Mouse (Mus musculus) lung, embryonic 16.5 days (tissue): ENCODE measurements around the gene Mkrn2. TPM values are rescaled to one million over a fixed set of nuclear protein-coding genes. Genes with fewer than 3 reads are reported as not detected.
A peak's percentile ranks its signal among the peaks of the same experiment; 100 is the strongest.

Source experiments
- ATAC-seq: fragments of 200-750 bp; cut with Nextera tagmentation; 2 replicates; pipeline ENCODE4 v1.8.0; 2017; ENCODE audit warnings: low read depth, mild to moderate bottlenecking, moderate library complexity
- H3K27ac ChIP-seq: fragments of 300-500 bp; sonication (generic); 2 replicates; pipeline ENCODE4 v1.5.1; 2014; ENCODE audit warnings: mild to moderate bottlenecking, control low read depth, low read length
- H3K27me3 ChIP-seq: fragments of 300-500 bp; sonication (generic); 2 replicates; pipeline ENCODE4 v1.6.1; 2014; ENCODE audit warnings: low read depth, low read length, mixed read lengths; ENCODE audit not compliant: control insufficient read depth, insufficient read depth
- H3K36me3 ChIP-seq: fragments of 300-500 bp; sonication (generic); 2 replicates; pipeline ENCODE4 v1.6.1; 2014; ENCODE audit warnings: low read length; ENCODE audit not compliant: control insufficient read depth, insufficient read depth
- H3K4me1 ChIP-seq: fragments of 300-500 bp; sonication (generic); replicated peaks from 2 replicates; pipeline ENCODE4 v1.6.1; 2014; ENCODE audit warnings: low read length, mixed read lengths; ENCODE audit not compliant: control insufficient read depth, insufficient read depth
- H3K4me2 ChIP-seq: fragments of 300-500 bp; sonication (generic); 2 replicates; pipeline ENCODE4 v1.6.1; 2014; ENCODE audit warnings: low read depth, low read length, control low read depth
- H3K4me3 ChIP-seq: fragments of 300-500 bp; sonication (generic); 2 replicates; pipeline ENCODE4 v1.5.1; 2014; ENCODE audit warnings: mild to moderate bottlenecking, low read length, control low read depth
- H3K9ac ChIP-seq: fragments of 300-500 bp; sonication (generic); 2 replicates; pipeline ENCODE4 v1.6.1; 2014; ENCODE audit warnings: low read length, control low read depth
- H3K9me3 ChIP-seq: fragments of 300-500 bp; sonication (generic); 2 replicates; pipeline ENCODE4 v1.6.1; 2016; ENCODE audit warnings: low read length; ENCODE audit not compliant: control insufficient read depth
- WGBS: fragments of 180-500 bp; shearing (Covaris S2); extraction: QIAGEN DNeasy Blood & Tissue Kit; methylation state at CpG from one replicate; pipeline ENCODE4 v1.1.7; 2014; 5-methylcytosine and 5-hydroxymethylcytosine counted together
- polyA plus RNA-seq: library from polyadenylated mRNA; unstranded; fragments of >200 nt; fragmentation: Nextera tagmentation; extraction: Ambion mirVana; gene quantifications from 2 replicates; pipeline ENCODE4 v1.2.1, GENCODE M21; 2015

Gene Mkrn2
- polyA plus RNA-seq, 1 experiment from 2014 or later = 27.1 TPM

GRCm38 (mm10) chr6:115595667-115596066, 6.0 kb upstream of the Mkrn2 start:
- no peaks in the 10 kb centered on the region for H3K27me3 ChIP-seq
- no peak overlapping the region for H3K4me3 ChIP-seq
- H3K4me1 ChIP-seq = no peaks in the 10 kb centered on the region
- H3K4me2 ChIP-seq = no peak overlapping the region
- ATAC-seq = no peak
- no peaks in the 10 kb centered on the region for H3K36me3 ChIP-seq
- WGBS = 59% methylated on average over 3 of the region's 3 CpGs
- H3K9me3 ChIP-seq = no peaks in the 10 kb centered on the region
- H3K27ac ChIP-seq = no peak overlapping the region
- H3K9ac ChIP-seq = no peak overlapping the region

GRCm38 (mm10) chr6:115601322-115601714, 384 bp upstream of the Mkrn2 start:
- no peaks in the 10 kb centered on the region for H3K36me3 ChIP-seq
- H3K27me3 ChIP-seq = no peaks in the 10 kb centered on the region
- no peak overlapping the region for H3K27ac ChIP-seq
- no peak overlapping the region for H3K9ac ChIP-seq
- peak overlapping the region; percentile 45 for H3K4me2 ChIP-seq
- peaks cover 3% of the 10 kb centered on the region; the same call in 1 of the 2 replicates for H3K4me1 ChIP-seq
- 55% methylated on average over 4 of the region's 4 CpGs for WGBS
- peak overlapping the region; percentile 85 for H3K4me3 ChIP-seq
- ATAC-seq = no peak
- no peaks in the 10 kb centered on the region for H3K9me3 ChIP-seq

DNA sequence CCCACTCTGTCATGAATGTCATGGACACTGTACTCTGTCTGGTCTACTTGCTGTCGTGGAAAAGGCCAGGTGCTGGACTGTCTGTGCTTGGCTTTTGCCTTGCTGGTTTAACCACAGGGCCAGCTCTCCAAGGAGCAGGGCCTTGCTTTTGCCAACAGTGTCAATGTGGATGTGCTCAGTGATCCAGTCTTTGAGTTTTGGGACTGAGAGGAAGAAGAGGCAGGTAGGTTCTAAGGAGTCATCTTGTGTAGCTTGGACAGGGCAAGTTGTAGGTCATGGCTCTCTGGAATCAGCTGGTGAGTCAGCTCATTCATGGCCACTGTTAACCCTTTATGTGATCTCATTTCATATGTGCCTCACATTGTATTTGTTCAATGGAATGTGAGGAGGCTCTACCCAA, 4.8 kb downstream of the Mkrn2 start:
- 65% methylated on average over 1 of the region's 1 CpGs for WGBS
- H3K27ac ChIP-seq = no peak overlapping the region
- ATAC-seq = no peak

DNA sequence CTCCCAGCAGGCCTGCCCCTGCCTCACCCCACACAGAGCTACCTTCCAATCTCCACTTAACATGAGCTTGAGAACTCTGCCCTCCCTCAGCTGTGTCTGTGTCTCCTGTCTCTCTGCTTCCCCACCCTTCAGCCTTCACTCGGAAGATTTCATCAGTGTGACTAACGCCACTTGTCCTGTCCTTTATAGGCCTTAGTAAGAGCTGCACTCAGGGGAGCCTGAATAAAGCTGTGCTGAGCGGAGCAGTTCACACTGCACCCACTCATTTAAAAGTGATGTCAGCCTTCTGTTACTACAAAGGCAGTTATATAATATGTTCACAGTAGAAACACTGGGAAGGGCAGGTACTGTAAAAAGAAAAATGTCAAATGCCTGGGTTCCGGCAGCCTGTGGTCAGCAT, 5.7 kb downstream of the Mkrn2 start:
- no peak for ATAC-seq
- 74% methylated on average over 4 of the region's 4 CpGs for WGBS

More for the DNA sequence above, 4.8 kb downstream of the Mkrn2 start:
- Histone ChIP-seq H3K36me3 (peaks cover 8% of the 10 kb centered on the region; the same call in 1 of the 2 replicates), H3K4me3 (no peak overlapping the region), H3K27me3 (no peaks in the 10 kb centered on the region), H3K9ac (no peak overlapping the region), H3K9me3 (no peaks in the 10 kb centered on the region), H3K4me2 (no peak overlapping the region), H3K4me1 (peaks cover 3% of the 10 kb centered on the region; the same call in 1 of the 2 replicates)

DNA sequence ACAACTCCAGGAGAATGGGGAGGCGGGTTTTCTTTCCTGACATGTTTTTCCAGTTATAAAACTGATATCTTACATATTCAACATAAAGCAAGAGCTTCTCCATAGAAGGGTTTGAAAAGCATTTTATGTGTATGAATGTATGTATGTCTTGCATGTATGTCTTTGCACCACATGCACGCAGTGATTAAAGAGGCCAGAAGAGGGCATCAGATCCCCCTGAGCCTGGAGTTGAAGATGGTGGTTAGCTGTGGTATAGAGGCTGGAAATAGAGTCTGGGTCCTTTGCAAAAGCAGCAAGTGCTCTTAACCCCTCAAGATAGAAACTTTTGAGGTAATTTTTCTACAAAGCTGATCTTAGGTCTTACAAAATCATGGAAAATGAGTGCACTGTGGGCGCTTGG, 7.4 kb downstream of the Mkrn2 start:
- WGBS = 62% methylated on average over 3 of the region's 3 CpGs
- Histone ChIP-seq H3K36me3 (peaks cover 16% of the 10 kb centered on the region), H3K9me3 (no peaks in the 10 kb centered on the region), H3K9ac (no peak overlapping the region), H3K4me2 (no peak overlapping the region), H3K4me3 (no peak overlapping the region), H3K27me3 (no peaks in the 10 kb centered on the region), H3K4me1 (no peaks in the 10 kb centered on the region), H3K27ac (no peak overlapping the region)
- ATAC-seq = no peak

More for the DNA sequence above, 5.7 kb downstream of the Mkrn2 start:
- Histone ChIP-seq H3K9me3 (no peaks in the 10 kb centered on the region), H3K27me3 (no peaks in the 10 kb centered on the region), H3K4me3 (no peak overlapping the region), H3K9ac (no peak overlapping the region), H3K36me3 (peaks cover 8% of the 10 kb centered on the region; the same call in 1 of the 2 replicates), H3K4me2 (no peak overlapping the region), H3K27ac (no peak overlapping the region), H3K4me1 (peaks cover 3% of the 10 kb centered on the region; the same call in 1 of the 2 replicates)

DNA sequence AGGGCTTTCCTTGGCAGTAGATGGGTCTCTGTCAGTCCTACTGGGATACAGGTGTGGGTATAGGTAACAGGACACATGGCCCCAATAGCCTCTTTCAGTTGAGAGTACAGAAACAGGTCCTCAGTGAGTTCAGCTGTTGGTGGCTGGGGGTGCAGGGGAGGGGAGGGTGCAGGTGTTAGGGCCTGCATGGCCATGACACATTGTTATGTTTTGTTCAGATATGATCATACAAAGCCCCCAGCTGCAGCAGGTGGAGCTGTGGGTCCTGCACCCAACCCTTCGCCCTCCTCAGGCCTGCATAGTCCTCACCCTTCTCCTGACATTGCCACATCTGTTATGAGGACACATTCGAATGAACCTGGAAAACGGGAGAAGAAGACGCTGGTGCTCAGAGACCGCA, 8.6 kb downstream of the Mkrn2 start:
- Histone ChIP-seq H3K27me3 (no peaks in the 10 kb centered on the region), H3K9me3 (no peaks in the 10 kb centered on the region), H3K9ac (no peak overlapping the region), H3K4me2 (no peak overlapping the region), H3K4me1 (no peaks in the 10 kb centered on the region), H3K36me3 (peaks cover 24% of the 10 kb centered on the region), H3K27ac (no peak overlapping the region), H3K4me3 (no peak overlapping the region)
- 91% methylated on average over 5 of the region's 5 CpGs for WGBS
- no peak for ATAC-seq

DNA sequence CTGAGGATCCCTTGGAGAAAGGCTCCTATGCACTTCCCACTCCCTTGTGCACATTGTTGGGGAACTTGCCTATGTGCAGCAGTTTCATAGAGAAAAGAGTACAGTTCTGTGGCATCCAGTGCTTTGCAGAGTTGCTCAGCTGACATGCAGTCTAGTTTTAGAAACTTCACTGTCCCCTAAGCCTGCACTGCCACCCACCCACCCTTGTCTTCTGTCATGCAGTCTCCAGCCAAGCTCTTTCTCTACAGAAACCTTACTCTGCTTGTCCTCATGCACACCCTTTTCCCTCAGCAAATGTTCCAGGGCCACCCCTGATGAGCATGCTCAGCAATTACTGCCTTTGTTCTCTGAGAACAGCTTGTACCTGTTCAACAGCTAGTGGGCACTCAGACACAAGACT, 12.1 kb downstream of the Mkrn2 start:
- peaks cover 50% of the 10 kb centered on the region for H3K36me3 ChIP-seq
- no peaks in the 10 kb centered on the region for H3K9me3 ChIP-seq

DNA sequence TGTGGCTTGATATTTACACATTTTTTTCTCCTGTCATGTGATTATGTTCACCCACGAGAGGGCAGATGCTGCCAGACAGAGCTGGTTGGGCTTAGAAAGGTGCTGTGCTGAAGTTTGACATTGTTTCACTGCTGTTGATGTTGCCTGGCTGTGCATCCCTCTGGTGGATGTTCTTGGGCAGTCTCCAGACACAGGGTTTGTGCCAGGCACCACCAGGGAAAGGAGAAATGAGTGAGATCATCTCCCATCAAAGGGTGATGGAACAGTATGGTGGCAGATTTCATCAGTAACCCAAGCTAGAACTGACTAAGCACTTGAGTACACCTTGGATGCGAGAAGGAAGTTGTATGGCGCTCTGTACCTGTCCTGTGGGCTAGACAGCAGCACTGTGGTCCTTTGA, 14.3 kb downstream of the Mkrn2 start:
- Histone ChIP-seq H3K4me1 (no peaks in the 10 kb centered on the region), H3K4me2 (no peak overlapping the region), H3K9ac (no peak overlapping the region), H3K27ac (no peak overlapping the region), H3K4me3 (no peak overlapping the region), H3K27me3 (no peaks in the 10 kb centered on the region), H3K9me3 (no peaks in the 10 kb centered on the region), H3K36me3 (peaks cover 64% of the 10 kb centered on the region)
- WGBS = 74% methylated on average over 3 of the region's 3 CpGs
- 0 out of 2 replicates have a peak, but pooled peaks have one; percentile 17 for ATAC-seq

More for the DNA sequence above, 12.1 kb downstream of the Mkrn2 start:
- H3K27ac ChIP-seq = no peak overlapping the region
- H3K27me3 ChIP-seq = no peaks in the 10 kb centered on the region
- H3K4me3 ChIP-seq = no peak overlapping the region
- H3K9ac ChIP-seq = no peak overlapping the region
- H3K4me2 ChIP-seq = no peak overlapping the region
- ATAC-seq = no peak
- H3K4me1 ChIP-seq = no peaks in the 10 kb centered on the region

DNA sequence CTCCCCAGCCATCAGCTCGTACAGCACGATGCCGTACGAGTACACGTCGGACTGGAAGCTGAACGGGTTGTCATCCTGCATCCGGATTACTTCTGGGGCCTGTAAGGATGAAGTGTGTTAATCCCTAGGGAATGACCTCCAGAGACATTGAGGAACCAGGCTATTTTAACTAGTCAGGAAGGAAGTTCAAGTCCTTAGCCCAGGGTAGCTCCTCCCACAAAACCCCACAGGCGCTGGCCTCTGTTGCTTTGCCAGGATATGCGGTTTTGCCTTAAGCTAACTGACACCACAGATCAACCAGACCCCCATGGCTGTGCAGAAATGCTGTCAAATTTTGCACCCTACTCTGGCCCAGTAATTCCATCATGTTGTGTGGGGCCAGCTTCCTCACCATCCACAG, 18.1 kb downstream of the Mkrn2 start:
- H3K27ac ChIP-seq = no peak overlapping the region
- 76% methylated on average over 10 of the region's 10 CpGs for WGBS
- no peaks in the 10 kb centered on the region for H3K9me3 ChIP-seq
- no peak overlapping the region for H3K4me2 ChIP-seq
- no peak overlapping the region for H3K4me3 ChIP-seq
- H3K27me3 ChIP-seq = no peaks in the 10 kb centered on the region
- H3K4me1 ChIP-seq = no peaks in the 10 kb centered on the region
- no peak for ATAC-seq
- no peak overlapping the region for H3K9ac ChIP-seq
- peaks cover 74% of the 10 kb centered on the region for H3K36me3 ChIP-seq

DNA sequence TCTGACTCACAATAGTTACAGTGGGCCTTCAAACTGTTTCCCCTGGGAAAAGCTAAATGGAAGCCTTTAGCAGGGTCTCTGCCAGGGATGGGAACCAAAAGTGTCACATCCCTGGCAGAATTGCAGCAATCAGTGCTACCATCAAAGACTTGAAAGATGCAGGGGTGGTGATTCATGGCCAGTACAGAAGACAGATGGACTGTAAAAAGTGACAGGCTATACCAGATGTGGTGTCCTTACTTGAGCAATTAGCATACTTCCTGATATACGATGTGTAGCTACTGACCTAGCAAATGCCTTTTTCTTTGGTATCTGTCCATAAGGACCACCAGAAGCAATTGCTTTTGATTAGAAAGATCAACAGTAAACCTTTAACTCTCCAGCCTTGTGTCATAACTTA, 19.2 kb downstream of the Mkrn2 start:
- no peaks in the 10 kb centered on the region for H3K4me1 ChIP-seq
- H3K36me3 ChIP-seq = peaks cover 76% of the 10 kb centered on the region
- no peak overlapping the region for H3K27ac ChIP-seq
- H3K4me2 ChIP-seq = no peak overlapping the region
- H3K27me3 ChIP-seq = no peaks in the 10 kb centered on the region
- ATAC-seq = no peak
- 67% methylated on average over 1 of the region's 1 CpGs for WGBS
- no peak overlapping the region for H3K9ac ChIP-seq
- no peaks in the 10 kb centered on the region for H3K9me3 ChIP-seq
- H3K4me3 ChIP-seq = no peak overlapping the region
